Mouse (Mus musculus) kidney, postnatal 36 days (tissue): Measurements from ENCODE around the gene Slc22a14.
"Not testable (repeated sequence)": the region's sequence is repeated elsewhere in the genome, so short reads cannot be mapped to it uniquely, and the experiment has no call there.

ENCODE experiments used
- DNase-seq, 2 experiments: peaks; one replicate each; pipeline ENCODE4 v3.0.0; 2021 to 2022; ENCODE audit warnings: mixed read lengths in 2 of 2

The Slc22a14 gene

GRCm38 (mm10) chr9:119321392-119322229 lies 43.7 kb downstream of the Slc22a14 start:
- peak; percentile 10 to 21 for DNase-seq

- DNase-seq, result no peak
These were observed 44.4 kb downstream of the Slc22a14 start for GRCm38 (mm10) chr9:119320946-119321345.

GRCm38 (mm10) chr9:119320446-119320845 lies 44.9 kb downstream of the Slc22a14 start:
- DNase-seq, result no peak

DNA sequence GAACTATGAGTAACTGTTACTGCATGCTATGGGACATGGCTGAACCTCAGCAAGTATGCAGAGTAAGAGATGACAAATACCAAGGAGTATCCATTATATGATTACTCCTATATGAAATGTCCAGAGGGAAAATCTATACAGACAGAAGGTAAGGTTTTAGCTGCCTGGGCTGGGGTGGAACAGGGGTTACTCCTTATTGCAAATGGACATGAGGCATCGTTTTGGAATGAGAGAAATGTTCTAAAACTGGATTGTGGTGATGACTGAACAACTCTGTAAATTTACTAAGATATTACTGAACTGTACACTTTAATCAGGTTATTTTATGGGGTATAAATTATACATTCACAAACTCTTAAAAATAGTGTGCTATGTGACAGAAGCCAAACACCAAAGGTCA lies 46.5 kb downstream of the Slc22a14 start:
- no peak for DNase-seq

DNA sequence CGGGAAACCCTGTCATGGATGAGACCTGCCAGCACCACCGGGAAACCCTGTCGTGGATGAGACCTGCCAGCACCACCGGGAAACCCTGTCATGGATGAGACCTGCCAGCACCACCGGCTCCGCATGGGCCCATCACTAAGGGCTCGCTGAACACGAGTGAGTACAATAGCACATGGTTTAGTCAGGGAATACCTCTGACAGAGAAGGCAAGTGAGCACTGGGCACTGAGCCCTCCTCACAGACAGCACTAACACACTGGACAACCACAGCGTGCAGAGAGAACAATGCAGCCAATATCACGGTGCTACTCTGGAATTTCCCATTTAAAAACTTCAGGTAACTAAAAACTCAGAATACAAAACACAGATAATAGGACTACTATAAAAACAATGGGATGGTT lies 52.3 kb downstream of the Slc22a14 start:
- DNase-seq, result no peak

GRCm38 (mm10) chr9:119309067-119309466 lies 56.3 kb downstream of the Slc22a14 start:
- DNase-seq, result no peak

GRCm38 (mm10) chr9:119305863-119306262 lies 59.5 kb downstream of the Slc22a14 start:
- no peak for DNase-seq

DNA sequence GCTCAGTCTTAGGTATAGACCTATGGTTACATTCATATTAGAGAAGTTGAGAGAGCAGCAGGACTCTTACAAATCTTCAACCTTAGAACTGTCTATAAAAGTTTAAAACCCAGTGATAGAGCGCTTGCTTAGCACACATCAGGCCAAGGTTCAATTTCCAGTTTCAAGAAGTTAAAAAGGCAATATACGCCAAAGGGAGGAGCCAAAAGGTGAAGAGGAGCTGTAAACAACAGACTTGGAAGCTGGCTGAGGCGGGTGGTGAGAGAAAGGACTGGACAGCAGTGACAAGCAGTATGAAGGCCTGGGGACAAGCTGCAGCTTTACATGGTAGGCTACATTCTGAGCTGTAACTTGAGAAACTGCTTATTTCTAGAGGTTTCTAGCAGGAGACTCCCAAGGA lies 66.8 kb downstream of the Slc22a14 start:
- DNase-seq, result peak; percentile 31 to 45

- no peak for DNase-seq
These were observed 67.7 kb downstream of the Slc22a14 start for GRCm38 (mm10) chr9:119297696-119298095.

DNA sequence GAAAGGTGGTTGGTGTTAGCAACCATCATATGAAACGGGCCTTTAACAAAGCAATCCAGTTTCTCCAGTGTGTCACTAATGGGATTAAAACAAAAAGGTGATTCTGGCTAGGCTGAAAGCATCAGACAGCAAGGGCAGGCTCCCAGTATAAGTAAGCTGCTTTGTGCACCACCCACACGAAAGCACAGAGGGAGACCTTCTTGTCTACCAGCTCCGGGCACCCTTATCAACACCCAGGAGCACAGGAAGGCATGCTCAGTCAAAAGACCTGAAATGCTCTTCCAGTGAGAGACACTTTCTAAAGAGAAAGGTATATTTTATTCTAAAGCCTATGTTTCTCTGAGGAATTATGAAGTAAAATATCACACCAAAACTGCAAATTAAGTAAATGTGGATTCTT lies 74.6 kb downstream of the Slc22a14 start:
- DNase-seq, result no peak

- DNase-seq, result no peak
These were observed 84.3 kb downstream of the Slc22a14 start for GRCm38 (mm10) chr9:119280894-119281682.

DNA sequence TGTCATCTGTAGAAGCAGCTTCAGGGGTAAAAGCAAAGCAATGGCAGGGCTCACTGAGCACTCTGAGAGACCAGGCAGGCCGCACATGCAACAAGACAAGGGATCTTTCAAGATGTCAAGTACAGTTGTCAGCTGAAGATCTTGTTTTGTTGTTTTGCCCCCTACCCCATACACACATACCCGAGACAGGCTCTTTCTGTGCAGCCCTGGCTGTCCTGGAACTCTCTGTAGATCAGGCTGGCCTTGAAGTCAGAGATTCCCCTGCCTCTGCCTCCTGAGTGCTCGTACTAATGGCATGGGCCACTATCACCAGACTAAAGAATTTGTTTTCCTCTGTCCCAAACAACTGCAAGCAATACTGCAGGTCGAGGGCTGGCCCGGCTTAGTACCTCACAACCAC lies 87.3 kb downstream of the Slc22a14 start:
- DNase-seq, result no peak

GRCm38 (mm10) chr9:119276321-119276720 lies 89.0 kb downstream of the Slc22a14 start:
- peak; percentile 90 for DNase-seq

DNA sequence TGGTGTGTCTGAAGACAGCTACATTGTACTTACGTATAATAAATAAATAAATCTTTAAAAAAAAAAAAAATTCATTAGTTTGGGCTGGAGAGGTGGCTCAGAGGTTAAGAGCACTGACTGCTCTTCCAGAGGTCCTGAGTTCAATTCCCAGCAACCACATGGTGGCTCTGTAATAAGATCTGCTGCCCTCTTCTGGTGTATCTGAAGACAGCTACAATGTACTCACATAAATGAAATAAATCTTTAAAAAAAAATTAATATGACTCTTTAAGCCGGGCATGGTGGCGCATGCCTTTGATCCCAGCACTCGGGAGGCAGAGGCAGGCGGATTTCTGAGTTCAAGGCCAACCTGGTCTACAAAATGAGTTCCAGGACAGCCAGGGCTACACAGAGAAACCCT lies 90.5 kb downstream of the Slc22a14 start:
- not testable (repeated sequence) for DNase-seq

DNA sequence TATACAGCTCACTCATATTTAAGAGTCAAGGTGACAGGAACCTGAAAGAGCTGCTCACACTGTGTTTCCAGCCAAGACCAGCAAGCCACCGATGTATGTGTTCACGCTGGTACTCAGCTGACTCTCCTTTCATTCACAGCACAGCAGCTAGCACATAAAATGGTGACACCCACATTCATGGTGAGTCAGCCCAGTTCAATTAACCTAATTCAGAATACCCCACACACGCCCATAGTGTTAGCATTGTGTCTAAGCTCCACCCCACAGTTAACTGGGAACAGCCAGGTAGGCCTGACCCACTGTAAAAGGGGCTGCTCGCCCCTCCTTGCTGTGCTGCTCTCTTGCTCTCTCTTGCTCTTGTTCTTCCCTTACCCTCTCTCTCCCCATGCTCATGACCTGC lies 93.9 kb downstream of the Slc22a14 start:
- no peak for DNase-seq

DNA sequence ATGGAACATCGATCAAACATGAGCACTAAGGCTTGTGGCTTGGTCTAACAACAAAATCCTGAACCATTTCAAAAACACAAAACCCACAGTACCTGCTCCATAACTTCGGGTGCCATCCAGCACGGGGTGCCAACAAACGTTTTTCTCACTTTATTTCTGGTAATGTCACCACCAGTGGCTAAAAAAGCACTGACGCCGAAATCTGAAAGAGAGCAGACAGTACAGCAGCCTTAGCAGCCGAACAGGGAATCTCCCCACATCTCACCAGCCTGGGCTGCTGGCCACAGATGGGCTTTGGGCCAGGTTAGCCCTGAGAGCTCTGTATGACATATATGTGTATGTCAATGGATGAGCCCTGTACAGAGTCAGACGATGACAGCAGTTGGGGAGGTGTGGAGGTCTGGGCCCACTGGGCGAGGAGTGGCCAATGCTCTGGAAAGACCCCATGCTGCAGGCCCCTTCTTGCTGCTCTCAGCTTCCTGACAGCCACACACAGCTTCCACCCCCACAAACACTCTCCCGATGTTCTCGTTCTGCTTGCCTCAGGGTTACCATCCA lies 96.7 kb downstream of the Slc22a14 start:
- no peak for DNase-seq

- no peak for DNase-seq
These were observed 97.2 kb downstream of the Slc22a14 start for GRCm38 (mm10) chr9:119268120-119268519.

DNA sequence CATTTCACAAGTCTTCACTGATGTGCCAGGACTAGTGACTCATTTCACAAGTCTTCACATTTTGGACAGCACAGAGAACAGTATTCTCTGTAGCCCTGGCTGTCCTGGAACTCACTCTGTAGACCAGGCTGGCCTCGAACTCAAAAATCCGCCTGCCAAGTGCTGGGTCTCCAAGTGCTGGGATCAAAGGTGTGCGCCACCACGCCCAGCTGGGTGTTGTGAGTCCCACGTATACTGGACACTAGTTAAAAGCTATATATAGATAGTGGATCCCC lies 99.3 kb downstream of the Slc22a14 start:
- not testable (repeated sequence) for DNase-seq

DNA sequence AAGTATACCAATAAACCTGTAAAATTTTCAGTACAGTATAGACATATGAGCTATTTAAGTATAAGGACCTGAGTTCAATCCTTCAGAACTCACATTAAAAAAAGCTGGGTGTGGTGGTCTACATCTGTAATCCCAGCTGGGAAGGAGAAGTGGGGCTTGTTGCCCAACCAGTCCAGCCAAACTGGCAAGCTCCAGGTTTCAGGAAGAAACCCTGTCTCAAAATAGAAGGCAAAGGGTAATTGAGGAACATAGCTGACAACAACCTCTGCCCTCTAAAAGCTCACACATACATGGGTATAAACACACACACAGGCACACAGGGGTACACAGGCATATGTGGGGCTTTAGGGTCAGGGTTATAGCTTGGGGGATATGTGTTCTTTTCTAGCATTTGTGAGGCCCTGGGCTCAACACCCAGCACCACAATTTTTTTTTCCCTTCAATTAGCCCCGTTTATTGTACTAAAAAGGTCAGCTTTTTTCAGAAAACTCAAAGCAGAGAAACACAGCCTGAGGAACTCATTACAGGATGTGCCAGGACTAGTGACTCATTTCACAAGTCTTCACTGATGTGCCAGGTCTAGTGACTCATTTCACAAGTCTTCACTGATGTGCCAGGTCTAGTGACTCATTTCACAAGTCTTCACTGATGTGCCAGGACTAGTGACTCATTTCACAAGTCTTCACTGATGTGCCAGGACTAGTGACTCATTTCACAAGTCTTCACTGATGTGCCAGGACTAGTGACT lies 99.8 kb downstream of the Slc22a14 start:
- not testable (repeated sequence) for DNase-seq

DNA sequence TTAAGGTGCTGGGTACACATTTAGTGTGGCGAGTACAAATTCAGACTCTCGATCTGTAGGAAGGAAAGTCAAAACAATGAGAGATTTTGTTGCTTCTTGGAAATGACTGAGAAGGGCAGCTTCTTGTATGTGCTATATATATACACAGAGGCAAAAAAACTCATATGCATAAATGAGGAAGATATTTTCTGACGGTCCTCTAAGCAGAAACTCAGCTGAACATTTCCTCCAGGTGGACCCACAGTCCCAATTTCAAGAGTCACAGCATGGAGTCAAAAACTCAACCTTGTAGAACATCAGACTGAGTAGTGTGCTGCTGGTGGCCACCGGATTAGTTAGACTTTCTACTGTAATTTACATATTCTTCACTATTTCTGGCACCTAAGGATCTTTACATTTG lies 102.3 kb downstream of the Slc22a14 start:
- DNase-seq, result no peak

GRCm38 (mm10) chr9:119260825-119261224 lies 104.5 kb downstream of the Slc22a14 start:
- DNase-seq, result no peak

- DNase-seq, result no peak
These were observed 106.6 kb downstream of the Slc22a14 start for GRCm38 (mm10) chr9:119258785-119259184.

DNA sequence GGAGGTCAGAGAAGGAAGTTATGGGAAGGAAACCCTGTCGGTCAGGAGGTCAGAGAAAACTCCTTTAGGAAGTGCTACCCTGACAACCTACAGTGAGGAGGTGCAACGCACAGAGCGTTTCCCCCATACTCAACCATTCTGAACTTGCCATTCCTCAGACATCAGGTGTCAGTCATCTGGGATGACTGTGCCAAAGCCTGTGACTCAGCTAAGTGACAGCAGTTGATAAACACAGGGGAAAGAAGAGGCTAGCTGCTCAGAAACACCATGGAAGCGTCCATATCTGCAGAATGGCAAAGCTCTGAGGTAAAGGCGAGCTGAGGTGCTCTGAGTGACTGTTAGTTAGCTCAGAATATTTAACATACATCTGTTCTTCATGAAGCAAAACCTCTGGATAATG lies 107.2 kb downstream of the Slc22a14 start:
- no peak for DNase-seq
